Mouse (Mus musculus): ENCODE data around the gene Defb39. TPM values are rescaled to one million over a fixed set of nuclear protein-coding genes. Genes with fewer than 3 reads are reported as not detected.

Gene Defb39
- total RNA-seq (2021) = not detected
- long read RNA-seq, experiment 1 = 0 reads
- long read RNA-seq, experiment 2 = 0 reads

DNA sequence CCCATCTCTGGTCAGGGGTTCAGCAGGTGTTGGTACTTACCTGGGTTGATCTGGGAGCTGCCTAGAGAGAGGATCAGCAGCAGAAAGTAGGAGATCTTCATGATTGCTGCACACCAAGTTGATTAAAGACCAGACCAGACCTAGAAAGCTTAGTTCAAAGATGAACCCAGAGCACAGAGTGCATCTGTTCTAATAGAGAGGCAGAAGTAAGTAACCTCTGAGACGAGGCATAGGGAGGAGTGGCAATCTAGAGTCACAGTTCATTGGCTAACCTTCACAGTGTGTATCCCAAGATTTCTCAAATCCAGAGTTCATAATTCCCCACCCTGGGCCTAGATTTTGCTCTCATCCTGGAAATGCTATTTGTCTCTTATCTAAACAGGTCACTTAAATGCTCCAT, at the start of gene Defb39:
TSS of gene Defb39 (minus strand) at position 101 of the 400 bp plus-strand sequence.
- DNase-seq (ENCODE audit: low spot score in 2 of 2) = no peak

DNA sequence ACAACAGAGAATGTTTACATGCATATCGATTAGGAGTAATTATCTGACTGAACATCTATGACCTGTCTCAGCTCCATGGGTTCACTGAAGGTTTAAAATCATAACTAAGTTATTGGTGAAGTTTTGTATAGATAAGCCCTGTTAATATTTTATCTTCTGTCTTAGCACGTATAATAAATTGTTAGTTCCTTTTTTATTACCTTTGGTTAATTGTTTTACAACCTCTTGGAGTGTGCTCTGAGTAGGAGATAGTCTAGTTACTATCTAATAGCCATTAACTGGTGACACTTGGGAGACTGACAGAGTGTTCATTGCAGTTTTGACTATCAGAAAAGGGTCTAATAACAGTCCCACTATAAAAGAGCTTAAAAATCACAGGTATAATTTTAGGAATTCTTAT, 1.4 kb upstream of the Defb39 start:
- no peak for DNase-seq (ENCODE audit: low spot score in 2 of 2)

DNA sequence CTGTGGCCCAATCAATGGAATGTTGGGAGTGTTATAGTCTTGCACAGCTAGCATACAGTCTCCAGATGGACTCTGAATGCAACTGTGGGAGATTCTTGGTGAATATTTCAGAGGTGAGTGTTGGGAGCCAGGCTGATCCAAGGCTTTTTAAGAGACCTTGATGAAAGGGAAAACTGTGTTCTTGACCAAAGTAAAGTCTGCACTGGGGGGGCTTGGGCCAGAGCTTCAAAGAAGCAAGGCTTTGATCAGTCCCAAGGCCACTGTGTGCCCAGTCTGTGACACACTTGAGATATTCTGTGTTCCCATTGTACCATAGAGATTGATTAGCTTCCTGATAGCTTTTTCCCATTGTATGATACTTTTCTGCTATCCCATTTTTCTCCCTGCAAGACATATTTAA, 1.7 kb downstream of the Defb39 start:
- DNase-seq (ENCODE audit: low spot score in 2 of 2) = no peak

DNA sequence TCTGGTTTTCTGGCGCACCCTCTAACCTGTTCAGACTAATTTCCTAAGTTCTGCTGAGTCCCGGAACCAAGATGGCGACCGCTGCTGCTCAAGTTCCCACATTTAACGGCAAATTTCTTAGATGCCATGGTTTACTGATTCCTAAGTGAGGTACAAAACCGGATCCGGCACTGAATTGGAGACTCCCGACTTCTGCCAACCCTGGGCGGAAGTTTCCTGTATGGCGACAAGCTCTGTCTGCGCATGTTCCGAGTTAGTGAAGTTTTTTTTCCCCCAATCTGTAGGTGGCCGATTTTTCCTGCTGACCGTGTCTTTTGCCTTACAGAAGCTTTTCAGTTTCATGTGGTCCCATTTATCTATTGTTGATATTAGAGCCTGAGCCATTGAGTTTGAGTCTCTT, 19.4 kb downstream of the Defb39 start:
- no peak for DNase-seq (ENCODE audit: low spot score in 2 of 2)

DNA sequence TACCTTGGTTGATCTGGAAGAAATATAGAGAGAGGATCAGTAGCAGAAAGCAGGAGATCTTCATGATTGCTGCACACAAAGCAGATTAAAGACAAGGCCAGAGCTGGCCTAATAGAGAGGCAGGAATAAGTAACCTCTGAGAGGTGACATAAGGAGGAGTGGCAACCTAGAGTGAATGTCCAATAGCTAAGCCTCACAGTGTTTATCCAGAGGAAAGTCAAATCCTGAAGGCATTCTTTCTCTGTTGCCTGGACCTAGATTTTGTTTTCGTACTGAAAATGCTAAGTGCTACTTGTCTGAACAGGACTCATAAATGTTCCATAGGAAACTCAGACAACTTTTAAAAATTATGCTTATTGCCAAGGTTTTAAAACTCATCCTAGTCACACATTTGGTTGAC, 38.1 kb downstream of the Defb39 start, which contains the start of gene Defb38:
TSS of gene Defb38 (minus strand) at position 101 of the 400 bp plus-strand sequence.
- no peak for DNase-seq (ENCODE audit: low spot score in 2 of 2)

Other genes starting within 250 kb of the Defb39 start
- not detected for gene Defb40, start 86.6 kb downstream of the Defb39 start, total RNA-seq (2021)
- gene Defb37, start 73.8 kb downstream of the Defb39 start, total RNA-seq (2021) = not detected
- gene Defb38, start 38.2 kb downstream of the Defb39 start, total RNA-seq (2021) = not detected
- gene Defb12, start 50.0 kb upstream of the Defb39 start, total RNA-seq (2021) = not detected
- gene Defb34, start 58.9 kb upstream of the Defb39 start, total RNA-seq (2021) = not detected
- not detected for gene Gm45826, start 76.0 kb upstream of the Defb39 start, total RNA-seq (2021)
- not detected for gene Defb14, start 129.5 kb upstream of the Defb39 start, total RNA-seq (2021)
- gene Defb4, start 133.9 kb upstream of the Defb39 start, total RNA-seq (2021) = not detected
- gene Defb6, start 160.7 kb upstream of the Defb39 start, total RNA-seq (2021) = not detected
- gene Defb46, start 175.1 kb upstream of the Defb39 start, total RNA-seq (2021) = not detected
- gene Defb5, start 182.8 kb upstream of the Defb39 start, total RNA-seq (2021) = not detected
- not detected for gene Defb3, start 228.6 kb upstream of the Defb39 start, total RNA-seq (2021)